Comparison of ENCODE assay signal across 9 mouse cellular contexts in the genomic region with DNA sequence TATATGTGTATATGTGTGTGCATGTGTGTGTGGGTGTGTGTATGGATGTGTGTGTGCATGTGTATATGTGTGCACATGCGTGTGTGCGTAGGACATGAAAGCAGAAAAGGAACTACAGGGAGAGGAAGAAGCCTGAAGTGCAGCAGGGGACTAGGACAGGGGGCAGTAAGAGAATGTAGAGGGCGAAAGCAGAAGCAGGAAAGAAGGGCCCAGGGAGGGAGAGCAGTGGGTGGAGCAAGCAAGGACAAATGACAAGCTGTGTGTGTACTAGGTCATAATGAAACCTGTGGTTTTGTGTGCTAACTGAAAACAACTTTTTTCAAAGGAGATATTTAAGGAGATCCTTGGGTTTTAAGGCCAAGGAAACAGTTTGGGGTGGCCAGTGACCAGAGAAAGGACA.
DNase-seq lines count a peak whose midpoint lies in the region; ATAC-seq and TF ChIP-seq lines count a peak whose summit lies in the region.
"Had no signal": no experiment of that assay in that cellular context is flagged by ENCODE, and none has a peak within 500 bp of the region (broad histone marks: within the 10 kb centered on the region; RNA-seq: fewer than 3 reads in every experiment).

No protein-coding gene starts in this region.

- TF ChIP-seq EP300 in heart, postnatal 0 days (IDR thresholded peaks at IDR 0.05; ENCODE audit: low read depth), result no peak

- H3K9ac ChIP-seq in heart, postnatal 0 days (replicated peaks; ENCODE audit: low read depth, low read length), result no peak overlapping the region
- H3K9ac ChIP-seq in lung, embryonic 16.5 days (ENCODE audit: low read length), result no peak overlapping the region
- no peak overlapping the region for H3K9ac ChIP-seq in hindbrain, embryonic 12.5 days
- H3K9ac ChIP-seq: lung, embryonic 15.5 days had no signal

- H3K4me1 ChIP-seq in heart, postnatal 0 days (ENCODE audit: control insufficient read depth, insufficient read depth), result peaks cover 29% of the 10 kb centered on the region
- H3K4me1 ChIP-seq in lung, embryonic 16.5 days (replicated peaks; ENCODE audit: control insufficient read depth, insufficient read depth, low read length), result peaks cover 18% of the 10 kb centered on the region
- peaks cover 6% of the 10 kb centered on the region; the same call in 1 of the 2 replicates for H3K4me1 ChIP-seq in hindbrain, embryonic 12.5 days

- H3K9me3 ChIP-seq in heart, postnatal 0 days (replicated peaks; ENCODE audit: control insufficient read depth, low read length), result no peaks in the 10 kb centered on the region
- H3K9me3 ChIP-seq in lung, embryonic 16.5 days (ENCODE audit: control insufficient read depth, low read length), result no peaks in the 10 kb centered on the region
- no peaks in the 10 kb centered on the region for H3K9me3 ChIP-seq in hindbrain, embryonic 12.5 days (replicated peaks)
- H3K9me3 ChIP-seq: lung, embryonic 15.5 days had no signal

- no peak for ATAC-seq in heart, postnatal 0 days (ENCODE audit: insufficient read depth, low read depth)
- 0 out of 2 replicates have a peak, but pooled peaks have one; percentile 49 for ATAC-seq in lung, embryonic 16.5 days (ENCODE audit: low read depth)
- no peak for ATAC-seq in hindbrain, embryonic 12.5 days (ENCODE audit: low FRiP score)

- 0 out of 2 replicates have a peak overlapping the region, but pooled peaks have one; percentile 14 for H3K27ac ChIP-seq in heart, postnatal 0 days (ENCODE audit: low read depth)
- H3K27ac ChIP-seq in lung, embryonic 16.5 days (ENCODE audit: low read length), result 0 out of 2 replicates have a peak overlapping the region, but pooled peaks have one; percentile 38
- no peak overlapping the region for H3K27ac ChIP-seq in hindbrain, embryonic 12.5 days
- H3K27ac ChIP-seq: lung, embryonic 15.5 days had no signal

- no peaks in the 10 kb centered on the region for H3K36me3 ChIP-seq in heart, postnatal 0 days (replicated peaks; ENCODE audit: control insufficient read depth, insufficient read depth, low read length)
- H3K36me3 ChIP-seq in lung, embryonic 16.5 days (ENCODE audit: control insufficient read depth, insufficient read depth, low read length), result no peaks in the 10 kb centered on the region
- no peaks in the 10 kb centered on the region for H3K36me3 ChIP-seq in hindbrain, embryonic 12.5 days
- H3K36me3 ChIP-seq: lung, embryonic 15.5 days had no signal

- H3K4me3 ChIP-seq in heart, postnatal 0 days (ENCODE audit: low read depth, low read length), result no peak overlapping the region
- no peak overlapping the region for H3K4me3 ChIP-seq in lung, embryonic 16.5 days (ENCODE audit: low read length)
- no peak overlapping the region for H3K4me3 ChIP-seq in hindbrain, embryonic 12.5 days
- H3K4me3 ChIP-seq: lung, embryonic 15.5 days had no signal

- 72% methylated on average over 3 of the region's 3 CpGs for WGBS in heart, postnatal 0 days
- 86% methylated on average over 3 of the region's 3 CpGs for WGBS in lung, embryonic 16.5 days
- 77% methylated on average over 3 of the region's 3 CpGs for WGBS in hindbrain, embryonic 12.5 days

- H3K27me3 ChIP-seq in heart, postnatal 0 days (ENCODE audit: control insufficient read depth, insufficient read depth, low read length), result no peaks in the 10 kb centered on the region
- H3K27me3 ChIP-seq in lung, embryonic 16.5 days (ENCODE audit: control insufficient read depth, insufficient read depth, low read depth, low read length), result no peaks in the 10 kb centered on the region
- no peaks in the 10 kb centered on the region for H3K27me3 ChIP-seq in hindbrain, embryonic 12.5 days
- H3K27me3 ChIP-seq: lung, embryonic 15.5 days had no signal

- peak; percentile 29 for DNase-seq in adrenal gland, postnatal 10 days
- no peak for DNase-seq in adrenal gland, postnatal 25 days
- DNase-seq in 416B (ENCODE audit: low read depth), result peak; percentile 76
- DNase-seq in heart, postnatal 0 days (ENCODE audit: low spot score), result no peak
- no peak for DNase-seq in cerebellum, postnatal 25 days
- DNase-seq in right cerebral cortex, postnatal 36 days (ENCODE audit: low spot score in 2 of 2), result no peak

- no peak for TF ChIP-seq CTCF in heart, postnatal 0 days (IDR thresholded peaks at IDR 0.05; ENCODE audit: low read depth)

- H3K4me2 ChIP-seq in heart, postnatal 0 days (ENCODE audit: low read depth, low read length), result no peak overlapping the region
- H3K4me2 ChIP-seq in lung, embryonic 16.5 days (ENCODE audit: low read depth, low read length), result no peak overlapping the region
- no peak overlapping the region for H3K4me2 ChIP-seq in hindbrain, embryonic 12.5 days (replicated peaks)
- H3K4me2 ChIP-seq: lung, embryonic 15.5 days had no signal

Comparison
In these comparisons a context has a peak if more than half of its experiments do, and no peak if none do; other contexts are left out.
1. DNase-seq: peak in adrenal gland, postnatal 10 days (single experiment) and 416B (single experiment); none in adrenal gland, postnatal 25 days (single experiment), heart, postnatal 0 days (single experiment), cerebellum, postnatal 25 days (0 of 2) and right cerebral cortex, postnatal 36 days (0 of 2).